Mouse (Mus musculus): ENCODE results near the gene Gm20604. TPM values are rescaled to one million over a fixed set of nuclear protein-coding genes. Genes with fewer than 3 reads are reported as not detected.

Gene Gm20604
- polyA plus RNA-seq, 1 experiment from 2014 or later = 30.5 TPM

GRCm38 (mm10) chr12:102761668-102762067 is 3.2 kb upstream of the Gm20604 start:
- H3K4me2 ChIP-seq (replicated peaks) = no peak overlapping the region
- H3K27me3 ChIP-seq (replicated peaks) = no peaks in the 10 kb centered on the region
- no peak overlapping the region for H3K4me3 ChIP-seq
- no peak overlapping the region for H3K27ac ChIP-seq
- H3K4me1 ChIP-seq = peaks cover 13% of the 10 kb centered on the region
- no peaks in the 10 kb centered on the region for H3K9me3 ChIP-seq
- WGBS = 96% methylated on average over 3 of the region's 3 CpGs
- no peak overlapping the region for H3K9ac ChIP-seq
- peaks cover 23% of the 10 kb centered on the region for H3K36me3 ChIP-seq
- no peak for ATAC-seq (ENCODE audit: low FRiP score, low read depth)

- Histone ChIP-seq H3K9ac (peak overlapping the region; percentile 69), H3K4me2 (replicated peaks) (peak overlapping the region; percentile 90), H3K4me3 (peak overlapping the region; percentile 82), H3K4me1 (peaks cover 19% of the 10 kb centered on the region), H3K36me3 (peaks cover 9% of the 10 kb centered on the region), H3K27me3 (replicated peaks) (no peaks in the 10 kb centered on the region), H3K9me3 (no peaks in the 10 kb centered on the region), H3K27ac (no peak overlapping the region)
- WGBS = 0% methylated on average over 5 of the region's 5 CpGs
- no peak for ATAC-seq (ENCODE audit: low FRiP score, low read depth)
Observed at GRCm38 (mm10) chr12:102758936-102759335, 464 bp upstream of the Gm20604 start.

DNA sequence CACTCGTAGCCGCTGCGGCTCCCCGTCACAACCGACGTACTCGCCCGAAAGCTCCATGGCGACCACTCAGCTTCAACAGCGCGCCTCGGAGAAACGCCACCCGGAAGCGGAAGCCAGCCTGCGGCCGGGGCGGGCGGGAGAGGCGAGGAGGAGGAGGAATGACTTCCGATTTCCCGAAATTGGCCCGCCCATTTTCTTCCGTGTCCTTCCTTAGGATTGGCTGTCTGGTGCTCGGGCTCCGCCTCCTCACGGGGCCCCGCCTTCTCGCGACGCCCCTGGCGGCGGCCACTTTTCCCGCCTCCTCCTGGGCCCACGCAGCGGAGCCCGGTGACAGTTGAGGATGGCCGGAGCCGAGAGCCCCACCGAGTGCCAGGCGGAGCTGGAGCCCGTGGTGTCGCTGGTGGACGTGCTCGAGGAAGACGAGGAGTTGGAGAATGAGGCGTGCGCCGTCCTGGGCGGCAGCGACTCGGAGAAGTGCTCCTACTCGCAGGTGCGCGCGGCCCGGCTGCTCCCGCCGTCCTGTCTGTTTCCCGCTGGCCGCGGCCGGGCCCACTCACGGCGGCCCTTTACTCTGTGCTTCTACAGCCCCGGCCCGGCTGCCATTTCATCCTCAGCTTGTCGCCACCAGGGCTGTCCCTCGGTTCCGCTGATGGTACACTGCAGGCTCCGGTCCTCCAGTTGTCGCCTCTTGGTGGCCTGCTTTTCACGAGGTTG is 626 bp downstream of the Gm20604 start, which contains the start of the genes Gm28051, Gon7 and Ubr7:
Gene Gm28051 (minus strand): TSS at position 77 of the 714 bp plus-strand sequence.
Gene Gon7 (minus strand): TSS at position 115 of the 714 bp plus-strand sequence.
Gene Ubr7 (plus strand): TSS at position 279 of the 714 bp plus-strand sequence.
- peaks cover 19% of the 10 kb centered on the region for H3K4me1 ChIP-seq
- H3K9ac ChIP-seq = peak within 1 kb of the TSS; percentile 69
- H3K27ac ChIP-seq = peak within 1 kb of the TSS; percentile 59; the same call in 1 of the 2 replicates
- peak; percentile 98 for ATAC-seq (ENCODE audit: low FRiP score, low read depth)
- no peaks in the 10 kb centered on the region for H3K27me3 ChIP-seq (replicated peaks)
- H3K4me3 ChIP-seq = peak within 1 kb of the TSS; percentile 82
- H3K9me3 ChIP-seq = no peaks in the 10 kb centered on the region
- under 1% methylated on average over 73 of the region's 73 CpGs for WGBS
- H3K4me2 ChIP-seq (replicated peaks) = peak within 1 kb of the TSS; percentile 90
- H3K36me3 ChIP-seq = peaks cover 5% of the 10 kb centered on the region

DNA sequence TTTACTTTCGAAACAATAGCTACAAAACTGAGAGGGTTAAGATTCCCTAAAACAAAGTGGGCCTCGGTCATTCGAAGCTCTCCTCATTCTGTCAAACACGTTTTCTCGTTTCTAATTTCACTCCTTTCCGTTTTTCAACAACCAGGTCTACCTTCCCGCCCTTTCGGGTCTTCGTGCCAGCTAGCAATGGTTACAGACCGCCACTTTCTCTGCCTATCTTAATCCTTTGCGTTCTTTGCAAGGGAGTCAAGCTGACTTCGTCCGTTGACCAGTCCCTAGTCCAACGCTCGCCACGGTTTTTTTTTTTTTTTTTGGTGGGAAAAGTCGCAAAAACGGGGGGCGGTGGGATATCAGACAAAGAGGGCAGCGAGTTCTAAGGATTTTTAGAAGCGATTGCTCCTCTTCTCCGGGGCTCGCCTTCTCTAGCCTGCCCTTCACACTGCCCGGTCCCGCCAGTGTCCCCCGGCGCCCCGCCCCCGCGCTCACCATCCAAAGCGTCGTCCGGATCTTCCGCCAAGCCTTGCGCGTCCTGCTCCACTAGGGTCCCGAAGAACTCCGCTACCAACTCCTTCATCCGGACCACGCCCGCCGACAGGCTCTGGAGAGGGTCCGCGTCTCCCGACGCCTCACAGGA is 1.3 kb downstream of the Gm20604 start:
- WGBS = 2% methylated on average over 46 of the region's 46 CpGs
- ATAC-seq (ENCODE audit: low FRiP score, low read depth) = peak; percentile 84; the same call in 1 of the 2 replicates

GRCm38 (mm10) chr12:102756304-102756703 is 2.2 kb downstream of the Gm20604 start:
- H3K27me3 ChIP-seq (replicated peaks) = no peaks in the 10 kb centered on the region
- no peaks in the 10 kb centered on the region for H3K36me3 ChIP-seq
- no peak overlapping the region for H3K27ac ChIP-seq
- H3K4me1 ChIP-seq = peaks cover 19% of the 10 kb centered on the region
- peak overlapping the region; percentile 65 for H3K9ac ChIP-seq
- 87% methylated on average over 7 of the region's 7 CpGs for WGBS
- H3K4me3 ChIP-seq = peak overlapping the region; percentile 82; the same call in 1 of the 2 replicates
- no peak for ATAC-seq (ENCODE audit: low FRiP score, low read depth)
- H3K9me3 ChIP-seq = no peaks in the 10 kb centered on the region
- peak overlapping the region; percentile 90 for H3K4me2 ChIP-seq (replicated peaks)

More for the DNA sequence above, 1.3 kb downstream of the Gm20604 start:
- Histone ChIP-seq H3K27me3 (replicated peaks) (no peaks in the 10 kb centered on the region), H3K4me2 (replicated peaks) (peak overlapping the region; percentile 90), H3K4me3 (peak overlapping the region; percentile 82), H3K27ac (peak overlapping the region; percentile 59; the same call in 1 of the 2 replicates), H3K36me3 (peaks cover under 1% of the 10 kb centered on the region; the same call in 1 of the 2 replicates), H3K9ac (peak overlapping the region; percentile 65), H3K4me1 (peaks cover 19% of the 10 kb centered on the region), H3K9me3 (no peaks in the 10 kb centered on the region)

- 89% methylated on average over 3 of the region's 3 CpGs for WGBS
- H3K9ac ChIP-seq = no peak overlapping the region
Observed at GRCm38 (mm10) chr12:102748256-102748655, 10.2 kb downstream of the Gm20604 start.

GRCm38 (mm10) chr12:102744839-102745238 is 13.6 kb downstream of the Gm20604 start:
- 67% methylated on average over 6 of the region's 6 CpGs for WGBS
- peak overlapping the region; percentile 88 for H3K4me2 ChIP-seq (replicated peaks)
- H3K4me1 ChIP-seq = peaks cover 20% of the 10 kb centered on the region
- no peaks in the 10 kb centered on the region for H3K27me3 ChIP-seq (replicated peaks)
- no peak overlapping the region for H3K4me3 ChIP-seq
- no peaks in the 10 kb centered on the region for H3K9me3 ChIP-seq
- H3K36me3 ChIP-seq = 0 out of 2 replicates have a peak, but pooled peaks cover 5% of the 10 kb centered on the region
- peak overlapping the region; percentile 90; the same call in 1 of the 2 replicates for H3K9ac ChIP-seq
- no peak for ATAC-seq (ENCODE audit: low FRiP score, low read depth)
- H3K27ac ChIP-seq = no peak overlapping the region

More at GRCm38 (mm10) chr12:102748256-102748655, 10.2 kb downstream of the Gm20604 start:
- no peaks in the 10 kb centered on the region for H3K9me3 ChIP-seq
- H3K4me1 ChIP-seq = peaks cover 11% of the 10 kb centered on the region
- no peak overlapping the region for H3K4me3 ChIP-seq
- no peak overlapping the region for H3K4me2 ChIP-seq (replicated peaks)
- H3K27ac ChIP-seq = no peak overlapping the region
- no peaks in the 10 kb centered on the region for H3K27me3 ChIP-seq (replicated peaks)
- no peak for ATAC-seq (ENCODE audit: low FRiP score, low read depth)
- 0 out of 2 replicates have a peak, but pooled peaks cover 5% of the 10 kb centered on the region for H3K36me3 ChIP-seq

DNA sequence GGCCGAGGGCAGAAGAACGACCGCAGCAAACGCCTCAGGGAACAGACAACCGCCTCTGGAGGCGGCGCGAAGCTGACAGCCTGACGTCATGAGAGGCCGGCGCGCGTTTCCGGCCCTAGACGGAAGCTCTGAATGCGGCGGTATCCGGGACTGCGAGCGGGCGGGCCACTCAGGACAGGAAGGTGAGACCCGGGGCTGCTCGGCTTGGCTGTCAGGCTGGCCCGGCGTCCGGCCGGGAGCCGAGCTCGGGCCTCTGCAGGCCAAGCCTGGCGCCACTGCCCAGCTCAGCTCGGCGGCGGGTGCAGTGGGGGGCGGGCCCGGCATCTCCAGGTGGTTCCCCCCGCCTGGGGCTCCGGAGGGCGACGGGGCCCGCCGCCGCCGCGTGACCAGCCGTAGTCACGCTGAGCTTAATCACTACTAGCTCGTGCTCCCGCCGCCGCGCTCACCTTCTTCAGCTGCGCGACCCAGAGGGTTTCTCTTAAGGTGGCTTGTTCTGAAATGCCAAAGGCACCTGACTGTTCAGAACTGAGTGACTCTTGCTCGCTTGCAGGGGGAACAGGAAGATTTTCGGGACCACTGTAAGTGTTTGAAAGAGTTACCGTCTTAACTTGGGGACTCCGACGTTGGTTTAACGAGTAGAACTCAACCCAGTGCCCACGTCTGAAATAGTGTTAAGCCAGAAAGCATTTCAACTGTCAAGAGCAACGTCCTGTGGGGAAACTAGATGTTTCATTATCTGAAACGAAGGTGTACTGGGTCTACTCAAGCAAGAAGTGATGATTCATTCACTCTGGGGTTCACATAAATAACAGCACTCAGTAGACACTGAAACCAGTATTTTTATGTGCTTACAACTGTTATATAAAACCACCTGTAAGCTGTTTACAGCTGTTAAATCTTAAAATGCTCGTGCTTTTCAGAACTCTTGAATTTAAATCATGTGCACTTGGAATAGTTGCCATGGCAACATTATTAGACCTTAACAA is 14.6 kb downstream of the Gm20604 start, which contains the start of the genes Moap1 and Tmem251:
Gene Moap1 (minus strand): TSS at position 73 of the 986 bp plus-strand sequence.
Gene Tmem251 (plus strand): TSS at position 174 of the 986 bp plus-strand sequence.
- Histone ChIP-seq H3K9ac (peak within 1 kb of the TSS; percentile 90), H3K4me1 (peaks cover 20% of the 10 kb centered on the region), H3K9me3 (no peaks in the 10 kb centered on the region), H3K27me3 (replicated peaks) (no peaks in the 10 kb centered on the region), H3K27ac (peak within 1 kb of the TSS; percentile 88), H3K36me3 (0 out of 2 replicates have a peak, but pooled peaks cover 1% of the 10 kb centered on the region), H3K4me3 (peak within 1 kb of the TSS; percentile 90), H3K4me2 (replicated peaks) (peak within 1 kb of the TSS; percentile 88)
- WGBS = under 1% methylated on average over 63 of the region's 63 CpGs
- ATAC-seq (ENCODE audit: low FRiP score, low read depth) = peak; percentile 99

DNA sequence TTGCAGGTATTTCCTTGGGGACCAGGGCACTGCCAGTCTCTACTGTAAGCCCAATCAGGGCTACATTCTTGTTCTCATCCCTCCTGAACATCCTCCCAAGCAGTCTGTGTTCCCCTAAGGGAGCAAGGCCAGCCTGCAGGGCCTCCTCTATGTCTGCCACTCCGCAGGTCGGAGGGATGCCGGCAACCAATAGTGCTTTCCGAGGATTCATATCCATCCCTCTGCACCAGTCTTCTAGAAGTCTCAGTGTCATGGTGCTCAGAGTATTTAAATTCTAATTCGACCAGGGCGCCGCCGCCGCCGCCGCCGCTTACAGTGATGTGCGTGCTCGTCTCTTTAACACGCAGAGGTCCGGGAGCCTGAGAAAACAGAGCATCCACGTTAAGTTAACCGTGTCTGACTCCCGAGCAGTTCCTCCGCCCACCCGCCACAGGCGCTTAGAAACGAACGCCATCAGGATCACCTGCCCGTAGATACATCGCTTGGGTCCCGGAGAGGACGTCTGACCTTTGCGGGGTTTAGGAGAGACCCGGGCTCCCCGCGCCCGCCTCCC is 15.4 kb downstream of the Gm20604 start:
- peak overlapping the region; percentile 88 for H3K4me2 ChIP-seq (replicated peaks)
- H3K27ac ChIP-seq = peak overlapping the region; percentile 88
- ATAC-seq (ENCODE audit: low FRiP score, low read depth) = peak; percentile 69
- peak overlapping the region; percentile 90 for H3K4me3 ChIP-seq
- H3K36me3 ChIP-seq = no peaks in the 10 kb centered on the region
- 1% methylated on average over 33 of the region's 33 CpGs for WGBS
- no peaks in the 10 kb centered on the region for H3K27me3 ChIP-seq (replicated peaks)
- H3K9me3 ChIP-seq = no peaks in the 10 kb centered on the region
- peaks cover 20% of the 10 kb centered on the region for H3K4me1 ChIP-seq
- peak overlapping the region; percentile 90 for H3K9ac ChIP-seq

DNA sequence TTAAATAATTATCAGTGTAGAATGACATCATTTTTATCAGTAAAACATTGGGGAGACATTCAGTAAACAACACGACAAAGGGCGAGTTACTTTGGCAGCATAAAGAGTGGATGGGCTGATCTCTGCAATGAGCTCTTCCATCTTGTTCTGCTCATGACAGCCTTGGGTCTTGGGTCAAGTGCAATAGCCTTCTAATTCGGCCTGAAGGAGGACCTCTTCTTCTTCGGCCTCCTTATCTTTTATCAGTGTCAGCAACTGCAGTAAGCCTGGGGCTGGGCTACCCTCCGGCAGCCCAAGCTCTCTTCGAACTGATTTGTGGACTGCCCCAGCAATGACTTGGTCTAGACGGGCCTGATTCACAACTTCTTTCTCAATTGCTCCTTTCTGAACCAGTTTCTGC is 16.4 kb downstream of the Gm20604 start:
- Histone ChIP-seq H3K27ac (no peak overlapping the region), H3K27me3 (replicated peaks) (no peaks in the 10 kb centered on the region), H3K9ac (no peak overlapping the region), H3K4me2 (replicated peaks) (peak overlapping the region; percentile 88; the same call in 1 of the 2 replicates), H3K4me1 (peaks cover 20% of the 10 kb centered on the region), H3K4me3 (no peak overlapping the region), H3K36me3 (no peaks in the 10 kb centered on the region), H3K9me3 (no peaks in the 10 kb centered on the region)
- WGBS = 88% methylated on average over 7 of the region's 7 CpGs
- no peak for ATAC-seq (ENCODE audit: low FRiP score, low read depth)

DNA sequence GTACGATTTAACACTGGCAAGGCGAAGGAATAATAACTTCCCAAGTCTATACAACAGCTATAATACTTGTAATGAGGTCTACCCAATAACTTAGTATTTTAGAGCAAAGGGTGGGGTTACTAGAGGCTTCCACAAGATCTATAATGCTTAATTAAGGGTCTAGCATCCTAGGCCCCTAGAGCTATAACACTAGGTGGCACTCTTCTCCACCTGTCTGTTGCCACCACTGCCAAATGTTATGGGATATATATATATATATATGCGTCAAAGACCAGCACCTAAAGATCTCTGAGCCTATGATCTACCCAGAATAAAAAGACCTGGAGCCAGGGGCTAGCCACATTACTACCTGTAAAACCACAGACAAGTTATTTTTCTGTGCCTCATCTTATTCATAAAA is 18.2 kb downstream of the Gm20604 start:
- no peak overlapping the region for H3K4me2 ChIP-seq (replicated peaks)
- 79% methylated on average over 3 of the region's 3 CpGs for WGBS
- H3K27ac ChIP-seq = no peak overlapping the region
- H3K27me3 ChIP-seq (replicated peaks) = no peaks in the 10 kb centered on the region
- H3K4me1 ChIP-seq = peaks cover 20% of the 10 kb centered on the region
- no peak for ATAC-seq (ENCODE audit: low FRiP score, low read depth)
- no peak overlapping the region for H3K4me3 ChIP-seq
- no peak overlapping the region for H3K9ac ChIP-seq
- no peaks in the 10 kb centered on the region for H3K36me3 ChIP-seq
- H3K9me3 ChIP-seq = no peaks in the 10 kb centered on the region
